Mouse (Mus musculus): ENCODE results near the gene Rbfox1.

Gene Rbfox1

GRCm38 (mm10) chr16:6349381-6349780 lies 464.2 kb downstream of the Rbfox1 start:
- in situ Hi-C loops (cut with MseI, MboI), result no loop called here

GRCm38 (mm10) chr16:6350256-6350655 lies 465.1 kb downstream of the Rbfox1 start:
- in situ Hi-C loops (cut with MseI, MboI), result no loop called here

GRCm38 (mm10) chr16:6353191-6353590 lies 468.0 kb downstream of the Rbfox1 start:
- in situ Hi-C loops (cut with MseI, MboI), result no loop called here

GRCm38 (mm10) chr16:6356931-6357330 lies 471.8 kb downstream of the Rbfox1 start:
- in situ Hi-C loops (cut with MseI, MboI), result no loop called here

- in situ Hi-C loops (cut with MseI, MboI), result no loop called here
Measured at GRCm38 (mm10) chr16:6365793-6366192, 480.6 kb downstream of the Rbfox1 start.

GRCm38 (mm10) chr16:6366649-6367048 lies 481.5 kb downstream of the Rbfox1 start:
- in situ Hi-C loops (cut with MseI, MboI), result no loop called here

- in situ Hi-C loops (cut with MseI, MboI), result no loop called here
Measured at GRCm38 (mm10) chr16:6380924-6381323, 495.8 kb downstream of the Rbfox1 start.

- in situ Hi-C loops (cut with MseI, MboI), result no loop called here
Measured at GRCm38 (mm10) chr16:6381572-6381971, 496.4 kb downstream of the Rbfox1 start.

- in situ Hi-C loops (cut with MseI, MboI), result no loop called here
Measured at GRCm38 (mm10) chr16:6382712-6383111, 497.6 kb downstream of the Rbfox1 start.

GRCm38 (mm10) chr16:6390278-6390930 lies 505.2 kb downstream of the Rbfox1 start:
- in situ Hi-C loops (cut with MseI, MboI), result no loop called here

GRCm38 (mm10) chr16:6396676-6397409 lies 511.7 kb downstream of the Rbfox1 start:
- in situ Hi-C loops (cut with MseI, MboI), result no loop called here

- in situ Hi-C loops (cut with MseI, MboI), result no loop called here
Measured at GRCm38 (mm10) chr16:6397635-6398034, 512.5 kb downstream of the Rbfox1 start.

- in situ Hi-C loops (cut with MseI, MboI), result no loop called here
Measured at GRCm38 (mm10) chr16:6402816-6403215, 517.7 kb downstream of the Rbfox1 start.

GRCm38 (mm10) chr16:6414846-6415245 lies 529.7 kb downstream of the Rbfox1 start:
- in situ Hi-C loops (cut with MseI, MboI), result no loop called here

GRCm38 (mm10) chr16:6421623-6422145 lies 536.5 kb downstream of the Rbfox1 start:
- in situ Hi-C loops (cut with MseI, MboI), result no loop called here

- in situ Hi-C loops (cut with MseI, MboI), result no loop called here
Measured at GRCm38 (mm10) chr16:6423878-6424409, 538.8 kb downstream of the Rbfox1 start.

GRCm38 (mm10) chr16:6424738-6425137 lies 539.6 kb downstream of the Rbfox1 start:
- in situ Hi-C loops (cut with MseI, MboI), result no loop called here

GRCm38 (mm10) chr16:6427292-6428281 lies 542.4 kb downstream of the Rbfox1 start:
- in situ Hi-C loops (cut with MseI, MboI), result no loop called here

GRCm38 (mm10) chr16:6430981-6431380 lies 545.8 kb downstream of the Rbfox1 start:
- in situ Hi-C loops (cut with MseI, MboI), result no loop called here

- in situ Hi-C loops (cut with MseI, MboI), result no loop called here
Measured at GRCm38 (mm10) chr16:6436445-6436844, 551.3 kb downstream of the Rbfox1 start.

- in situ Hi-C loops (cut with MseI, MboI), result no loop called here
Measured at GRCm38 (mm10) chr16:6448250-6448649, 563.1 kb downstream of the Rbfox1 start.

GRCm38 (mm10) chr16:6455349-6455748 lies 570.2 kb downstream of the Rbfox1 start:
- in situ Hi-C loops (cut with MseI, MboI), result no loop called here

Data from mouse trophoblast stem cell (cell line).